9 mouse cellular contexts compared by ENCODE assay signal in genomic region chr9:96892546-96892945, GRCm38 (mm10). TPM values are rescaled to one million over a fixed set of nuclear protein-coding genes. Genes with fewer than 3 reads are reported as not detected.
DNase-seq lines count a peak whose midpoint lies in the region; ATAC-seq and TF ChIP-seq lines count a peak whose summit lies in the region.
"Had no signal": no experiment of that assay in that cellular context is flagged by ENCODE, and none has a peak within 500 bp of the region (broad histone marks: within the 10 kb centered on the region; RNA-seq: fewer than 3 reads in every experiment).

TSS of gene Pxylp1 (minus strand) at chr9:96892669.

- H3K9ac ChIP-seq in forebrain, embryonic 15.5 days (replicated peaks) = 0 out of 2 replicates have a peak within 1 kb of the TSS, but pooled peaks have one; percentile 1
- no peak within 1 kb of the TSS for H3K9ac ChIP-seq in hindbrain, postnatal 0 days (replicated peaks; ENCODE audit: low read length)
- H3K9ac ChIP-seq in midbrain, embryonic 12.5 days (replicated peaks) = no peak within 1 kb of the TSS
- H3K9ac ChIP-seq: liver, embryonic 13.5 days had no signal

- no peak for ATAC-seq in forebrain, embryonic 15.5 days (replicated peaks)
- ATAC-seq in hindbrain, postnatal 0 days = no peak
- ATAC-seq in midbrain, embryonic 12.5 days (ENCODE audit: low FRiP score, low read depth) = peak; percentile 61

- no peaks in the 10 kb centered on the region for H3K9me3 ChIP-seq in forebrain, embryonic 15.5 days
- no peaks in the 10 kb centered on the region for H3K9me3 ChIP-seq in hindbrain, postnatal 0 days (ENCODE audit: low read length)
- H3K9me3 ChIP-seq in midbrain, embryonic 12.5 days = peaks cover 10% of the 10 kb centered on the region; the same call in 1 of the 2 replicates
- H3K9me3 ChIP-seq: liver, embryonic 13.5 days had no signal

- TF ChIP-seq CTCF in hindbrain, postnatal 0 days (IDR thresholded peaks at IDR 0.05; ENCODE audit: low read depth) = no peak

- H3K27me3 ChIP-seq in forebrain, embryonic 15.5 days = no peaks in the 10 kb centered on the region
- H3K27me3 ChIP-seq in hindbrain, postnatal 0 days (ENCODE audit: insufficient read depth, low read length) = no peaks in the 10 kb centered on the region
- peaks cover 10% of the 10 kb centered on the region for H3K27me3 ChIP-seq in midbrain, embryonic 12.5 days

- H3K27ac ChIP-seq in forebrain, embryonic 15.5 days (replicated peaks) = peak within 1 kb of the TSS; percentile 64
- H3K27ac ChIP-seq in hindbrain, postnatal 0 days = no peak within 1 kb of the TSS
- peak within 1 kb of the TSS; percentile 83 for H3K27ac ChIP-seq in midbrain, embryonic 12.5 days (replicated peaks)
- H3K27ac ChIP-seq: liver, embryonic 13.5 days had no signal

- no peaks in the 10 kb centered on the region for H3K36me3 ChIP-seq in forebrain, embryonic 15.5 days
- no peaks in the 10 kb centered on the region for H3K36me3 ChIP-seq in hindbrain, postnatal 0 days (ENCODE audit: insufficient read depth, low read length)
- no peaks in the 10 kb centered on the region for H3K36me3 ChIP-seq in midbrain, embryonic 12.5 days
- H3K36me3 ChIP-seq: liver, embryonic 13.5 days had no signal

- no peak within 1 kb of the TSS for H3K4me3 ChIP-seq in forebrain, embryonic 15.5 days
- H3K4me3 ChIP-seq in hindbrain, postnatal 0 days (ENCODE audit: low read length) = no peak within 1 kb of the TSS
- no peak within 1 kb of the TSS for H3K4me3 ChIP-seq in midbrain, embryonic 12.5 days
- H3K4me3 ChIP-seq: liver, embryonic 13.5 days had no signal

- DNase-seq in layer of hippocampus, adult 18-20 months (ENCODE audit: low spot score in 2 of 2) = no peak
- no peak for DNase-seq in layer of hippocampus, adult 9-10 months (ENCODE audit: low spot score)
- DNase-seq in hindbrain, postnatal 0 days (ENCODE audit: low spot score) = no peak
- no peak for DNase-seq in urinary bladder, postnatal 4 days (ENCODE audit: low spot score in 2 of 2)
- no peak for DNase-seq in right cerebral cortex, adult 2 months (ENCODE audit: low spot score in 2 of 2)
- no peak for DNase-seq in natural killer cell, adult 2 months (ENCODE audit: low spot score in 2 of 2)
- DNase-seq: liver, embryonic 13.5 days had no signal

- H3K4me2 ChIP-seq in forebrain, embryonic 15.5 days (replicated peaks) = no peak within 1 kb of the TSS
- H3K4me2 ChIP-seq in hindbrain, postnatal 0 days (ENCODE audit: low read depth, low read length) = no peak within 1 kb of the TSS
- peak within 1 kb of the TSS; percentile 20 for H3K4me2 ChIP-seq in midbrain, embryonic 12.5 days (replicated peaks)
- H3K4me2 ChIP-seq: liver, embryonic 13.5 days had no signal

- WGBS in forebrain, embryonic 15.5 days = 1% methylated on average over 3 of the region's 3 CpGs
- WGBS in hindbrain, postnatal 0 days = 5% methylated on average over 3 of the region's 3 CpGs
- WGBS in midbrain, embryonic 12.5 days = 3% methylated on average over 3 of the region's 3 CpGs

- H3K4me1 ChIP-seq in forebrain, embryonic 15.5 days = peaks cover 50% of the 10 kb centered on the region
- peaks cover 13% of the 10 kb centered on the region; the same call in 1 of the 2 replicates for H3K4me1 ChIP-seq in hindbrain, postnatal 0 days (ENCODE audit: insufficient read depth, low read length)
- peaks cover 51% of the 10 kb centered on the region for H3K4me1 ChIP-seq in midbrain, embryonic 12.5 days

RNA-seq across cellular contexts. Expression of gene Pxylp1, which starts in this region (rescaled TPM):
- 10 to 100 TPM; 18.7 to 23.6 TPM for total RNA-seq in layer of hippocampus, adult 18-20 months (2021)
- 33.8 and 36.6 TPM in 2 replicates for polyA plus RNA-seq in forebrain, embryonic 15.5 days (2015; fragmentation: Nextera tagmentation; extraction: Ambion mirVana)
- total RNA-seq in hindbrain, postnatal 0 days (2014; rRNA removed) = 24.1 and 28.9 TPM in 2 replicates
- 23.2 and 23.4 TPM in 2 replicates for polyA plus RNA-seq in hindbrain, postnatal 0 days (2015; fragmentation: Nextera tagmentation; extraction: Ambion mirVana)
- polyA plus RNA-seq in midbrain, embryonic 12.5 days (2016; fragmentation: Nextera tagmentation; extraction: Ambion mirVana) = 57.0 and 61.9 TPM in 2 replicates
